Mouse (Mus musculus) left cerebral cortex, adult 11 months (tissue): ENCODE measurements around the gene Abcc9.

Experiments used
- DNase-seq: peaks from one replicate; pipeline ENCODE4 v3.0.0; 2022; ENCODE audit warnings: low spot score

Abcc9 gene

DNA sequence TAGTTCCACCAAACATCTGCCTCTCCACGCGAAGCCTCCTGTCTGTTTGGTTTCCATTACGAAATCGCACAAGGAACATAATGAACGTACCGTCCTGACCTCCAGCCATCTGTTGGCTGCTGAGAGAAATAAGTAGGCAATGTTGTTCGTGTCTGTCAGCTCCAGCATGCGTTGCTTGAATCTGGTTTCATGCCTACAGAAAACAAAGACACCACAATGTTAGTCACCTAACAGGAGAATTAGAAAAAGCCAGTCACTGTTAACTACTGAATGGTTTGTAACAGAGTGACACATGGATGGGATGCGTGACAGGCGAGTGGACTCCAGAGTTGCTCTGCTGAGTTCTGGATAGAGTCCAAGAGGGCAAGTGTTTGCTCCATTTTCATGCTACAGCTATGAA lies 87.8 kb downstream of the Abcc9 start:
- DNase-seq, result no peak

DNA sequence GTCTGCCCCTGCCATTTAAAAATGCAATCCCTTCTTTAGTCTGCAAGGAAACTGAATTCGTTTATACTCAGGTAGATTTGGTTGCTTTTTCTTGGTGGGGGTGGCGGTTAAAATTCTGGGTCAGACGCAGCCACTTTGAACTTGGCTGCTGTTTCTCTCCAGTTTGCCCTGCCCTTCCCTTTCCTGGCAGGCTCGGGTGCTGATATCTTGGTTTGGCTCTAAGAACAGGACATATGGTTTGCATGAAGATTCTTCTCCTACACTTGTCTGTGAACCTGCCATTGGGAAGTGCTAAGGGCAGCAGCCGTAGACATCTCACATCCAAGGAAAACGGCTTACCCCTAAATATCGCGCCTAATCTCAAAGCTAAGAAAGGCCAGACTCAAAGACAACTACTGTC lies 89.7 kb downstream of the Abcc9 start:
- DNase-seq, result no peak

DNA sequence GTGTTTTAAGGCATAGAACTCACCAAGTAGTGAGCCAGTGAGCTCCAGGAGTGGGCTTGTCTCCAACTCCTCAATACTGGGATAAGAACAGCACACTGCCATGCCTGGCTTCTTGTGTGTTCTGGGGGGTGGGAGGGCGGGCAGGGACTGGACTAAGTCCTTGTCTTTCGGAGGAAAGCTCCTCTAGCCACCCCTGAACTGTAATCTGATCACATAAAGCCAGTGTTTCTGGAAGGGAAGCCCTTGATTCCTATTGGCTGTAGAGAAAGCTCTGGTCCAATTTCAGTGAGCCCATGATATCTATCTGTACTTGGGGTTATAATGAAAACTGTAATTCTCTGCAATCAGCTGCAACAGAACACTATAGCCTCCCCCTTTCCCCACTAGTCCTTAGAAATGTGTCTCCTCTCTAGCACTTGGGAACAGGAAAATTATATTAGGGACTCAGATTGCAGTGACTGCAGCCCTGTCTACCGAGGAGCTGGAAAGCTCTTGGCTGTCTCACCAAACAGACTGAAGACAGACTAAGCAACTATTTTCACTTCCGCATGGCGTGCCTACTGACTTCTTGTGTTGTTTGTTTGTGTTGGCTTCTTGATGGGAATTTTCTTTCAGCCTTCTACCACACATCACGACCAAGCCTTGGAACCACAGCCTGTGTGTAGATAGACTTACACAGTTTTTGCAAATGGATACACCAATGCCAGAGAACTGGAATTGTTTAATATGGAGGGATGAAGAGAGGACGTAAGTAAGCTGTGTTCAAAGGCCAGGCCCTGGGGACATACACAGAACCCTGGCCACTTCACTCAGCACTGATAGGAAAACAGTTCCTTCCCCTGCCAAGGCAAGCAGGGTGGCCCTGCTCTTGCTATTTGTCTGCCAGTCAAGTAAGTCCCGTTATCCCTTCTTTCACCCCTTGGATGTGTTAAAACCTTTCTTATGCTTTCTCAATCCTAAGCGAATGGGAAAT lies 92.4 kb downstream of the Abcc9 start:
- DNase-seq, result no peak

DNA sequence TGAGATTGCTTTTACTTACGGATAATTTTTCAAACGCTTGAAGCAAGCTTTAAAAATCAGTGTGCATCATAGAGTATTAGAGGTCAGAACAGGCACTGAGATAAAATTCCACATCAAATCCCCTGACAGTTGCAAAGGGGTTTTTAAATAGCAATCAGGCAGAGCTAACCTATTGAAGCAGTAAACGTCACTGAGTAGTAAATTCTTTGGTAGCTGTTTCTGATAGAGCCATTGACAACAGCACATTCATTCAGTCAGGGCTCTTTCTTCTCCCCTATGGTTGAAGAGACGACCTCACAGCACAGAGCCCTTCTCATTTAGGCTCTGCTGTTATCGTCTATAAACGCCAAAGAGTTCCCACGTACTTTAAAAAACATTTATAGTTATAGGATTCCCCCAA lies 95.0 kb downstream of the Abcc9 start:
- no peak for DNase-seq

- DNase-seq, result no peak
Measured at GRCm38 (mm10) chr6:142602772-142603171, 99.3 kb downstream of the Abcc9 start.

GRCm38 (mm10) chr6:142578831-142579230 lies 123.3 kb downstream of the Abcc9 start:
- DNase-seq, result no peak

DNA sequence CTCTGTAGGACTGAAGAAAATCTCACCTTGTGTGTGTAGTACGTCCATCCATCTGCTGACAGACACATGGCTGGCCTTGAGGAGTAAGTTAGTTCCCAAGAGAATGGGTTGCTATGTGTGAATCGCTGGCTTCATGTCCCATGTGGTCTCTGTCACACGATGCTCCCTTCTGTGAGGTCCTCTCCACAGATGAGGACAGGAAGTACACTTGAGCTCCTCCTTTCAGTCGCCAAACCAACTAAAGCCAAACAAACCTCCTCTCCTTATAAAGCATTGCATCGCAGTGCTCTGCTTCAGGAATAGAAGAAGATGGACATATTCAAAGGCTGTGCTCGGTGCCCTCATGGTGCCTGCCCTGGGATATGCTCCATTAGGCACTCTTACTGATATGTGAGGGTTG lies 124.3 kb downstream of the Abcc9 start:
- no peak for DNase-seq

GRCm38 (mm10) chr6:142572876-142573275 lies 129.2 kb downstream of the Abcc9 start:
- DNase-seq, result no peak

DNA sequence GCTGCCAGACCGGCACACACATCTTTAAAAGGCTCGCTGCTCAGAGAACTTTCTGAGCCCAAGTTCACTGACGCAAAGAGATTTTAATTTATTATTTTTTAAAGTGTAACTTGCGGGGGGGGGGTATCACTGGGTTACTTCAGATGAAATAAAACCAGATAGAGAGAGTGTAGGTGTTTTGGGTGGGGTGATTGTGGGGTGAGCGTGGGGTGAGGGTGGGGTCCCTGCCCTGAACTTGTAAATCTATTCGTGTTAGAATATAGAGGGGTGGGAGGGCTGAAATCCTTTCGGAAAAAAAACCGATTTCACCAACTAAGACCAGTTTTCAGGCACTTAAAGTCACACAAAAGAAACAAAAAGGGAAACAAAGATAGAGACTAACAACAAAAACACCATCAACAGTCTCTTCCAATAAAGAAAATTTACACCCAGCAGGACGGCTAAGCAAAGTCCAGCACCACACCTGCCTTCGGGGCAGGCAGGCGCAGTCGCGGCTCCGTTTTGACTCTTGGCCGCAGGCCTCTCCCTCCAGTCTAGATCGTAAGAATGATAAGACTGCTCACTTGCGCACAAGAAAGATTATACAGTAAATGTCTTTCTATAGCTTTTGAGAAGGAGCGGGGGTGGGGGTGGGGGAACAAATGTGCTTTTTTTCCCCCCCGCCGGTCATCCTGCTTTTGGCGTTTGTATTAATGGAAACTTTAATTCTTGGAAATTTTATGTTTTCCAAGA lies 130.3 kb downstream of the Abcc9 start:
- no peak for DNase-seq

DNA sequence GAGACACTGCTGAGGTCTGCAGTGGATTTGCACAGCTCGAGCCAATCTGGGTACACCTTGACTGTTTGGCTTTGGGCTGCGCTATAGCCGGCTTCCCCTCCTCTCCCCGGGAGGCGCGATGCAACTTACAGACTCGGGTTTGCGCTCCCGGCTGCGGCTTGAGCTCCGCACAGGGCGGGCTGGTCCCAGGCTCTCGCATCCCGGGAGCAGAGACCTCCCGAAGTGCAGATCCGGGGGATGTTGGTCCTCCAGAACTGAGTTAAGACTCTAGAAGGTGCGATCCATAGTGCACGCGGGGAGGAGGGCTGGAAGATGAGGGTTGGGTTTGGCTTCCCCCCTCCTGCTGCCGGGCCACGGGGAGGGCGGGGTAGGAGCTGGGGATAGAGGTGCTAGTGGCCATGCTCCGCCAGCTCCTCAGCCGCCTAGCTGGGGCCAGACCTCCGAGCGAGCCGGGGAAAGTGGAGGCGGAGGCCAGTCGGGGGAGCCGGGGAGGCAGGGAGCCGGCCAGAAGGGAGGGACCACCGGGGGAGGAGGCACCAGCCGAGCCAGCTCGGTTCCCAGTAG lies 131.0 kb downstream of the Abcc9 start, which contains the start of gene Kcnj8:
Kcnj8 (minus strand) TSS at position 560 of the 564 bp plus-strand sequence.
- DNase-seq, result no peak

DNA sequence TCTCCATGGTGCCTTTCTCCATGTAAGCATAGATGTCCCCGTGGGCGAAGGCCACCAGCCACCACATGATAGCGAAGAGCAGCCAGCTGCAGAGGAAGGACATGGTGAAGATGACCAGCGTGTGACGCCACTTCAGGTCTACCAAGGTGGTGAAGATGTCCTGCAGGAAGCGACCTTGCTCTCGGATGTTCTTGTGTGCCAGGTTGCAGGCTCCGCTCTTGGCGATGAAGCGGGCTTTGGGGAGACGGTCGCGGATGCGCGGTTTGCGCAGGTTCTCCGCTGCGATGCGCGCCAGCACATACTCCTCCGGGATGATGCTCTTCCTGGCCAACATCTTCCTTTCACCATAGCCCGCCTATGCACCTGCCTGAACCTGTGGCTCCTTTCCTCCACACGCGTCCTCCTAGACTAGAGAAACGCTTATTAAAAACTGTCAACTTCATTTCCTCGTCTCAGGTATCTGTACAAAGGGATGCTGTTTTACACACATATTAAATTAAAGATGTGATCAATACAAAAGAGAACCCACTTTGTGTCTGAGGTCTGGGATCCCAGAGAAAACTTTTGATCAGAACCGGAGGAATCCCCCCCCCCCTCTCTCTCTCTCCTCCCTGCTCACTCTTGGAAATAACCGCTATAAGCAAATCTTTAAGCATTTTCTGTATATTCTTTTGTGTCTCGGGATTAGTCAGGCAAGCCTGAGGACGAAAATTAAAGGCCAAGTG lies 131.9 kb downstream of the Abcc9 start:
- no peak for DNase-seq

- DNase-seq, result no peak
Measured at GRCm38 (mm10) chr6:142568713-142569357, 133.3 kb downstream of the Abcc9 start.

GRCm38 (mm10) chr6:142567452-142567851 lies 134.7 kb downstream of the Abcc9 start:
- DNase-seq, result no peak

DNA sequence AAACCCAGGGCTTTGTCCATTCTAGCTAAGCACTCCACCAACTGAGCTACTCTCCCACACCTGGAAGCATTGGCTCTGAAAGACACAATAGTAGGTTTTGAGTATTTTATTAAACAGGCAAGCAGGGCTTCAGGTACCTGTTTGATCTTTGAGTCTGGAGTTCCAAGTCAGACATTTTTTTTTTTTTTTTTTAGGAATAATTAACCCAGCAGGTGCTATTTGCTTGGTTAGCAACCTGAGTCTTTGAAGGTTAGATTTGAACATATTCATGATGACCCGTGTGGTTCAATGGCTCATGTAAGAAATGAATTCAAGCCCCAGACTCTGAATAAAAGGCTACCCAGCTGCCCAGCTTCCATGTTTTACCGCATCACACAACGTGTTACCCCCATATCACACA lies 137.4 kb downstream of the Abcc9 start:
- no peak for DNase-seq

GRCm38 (mm10) chr6:142561151-142561550 lies 141.0 kb downstream of the Abcc9 start:
- no peak for DNase-seq

DNA sequence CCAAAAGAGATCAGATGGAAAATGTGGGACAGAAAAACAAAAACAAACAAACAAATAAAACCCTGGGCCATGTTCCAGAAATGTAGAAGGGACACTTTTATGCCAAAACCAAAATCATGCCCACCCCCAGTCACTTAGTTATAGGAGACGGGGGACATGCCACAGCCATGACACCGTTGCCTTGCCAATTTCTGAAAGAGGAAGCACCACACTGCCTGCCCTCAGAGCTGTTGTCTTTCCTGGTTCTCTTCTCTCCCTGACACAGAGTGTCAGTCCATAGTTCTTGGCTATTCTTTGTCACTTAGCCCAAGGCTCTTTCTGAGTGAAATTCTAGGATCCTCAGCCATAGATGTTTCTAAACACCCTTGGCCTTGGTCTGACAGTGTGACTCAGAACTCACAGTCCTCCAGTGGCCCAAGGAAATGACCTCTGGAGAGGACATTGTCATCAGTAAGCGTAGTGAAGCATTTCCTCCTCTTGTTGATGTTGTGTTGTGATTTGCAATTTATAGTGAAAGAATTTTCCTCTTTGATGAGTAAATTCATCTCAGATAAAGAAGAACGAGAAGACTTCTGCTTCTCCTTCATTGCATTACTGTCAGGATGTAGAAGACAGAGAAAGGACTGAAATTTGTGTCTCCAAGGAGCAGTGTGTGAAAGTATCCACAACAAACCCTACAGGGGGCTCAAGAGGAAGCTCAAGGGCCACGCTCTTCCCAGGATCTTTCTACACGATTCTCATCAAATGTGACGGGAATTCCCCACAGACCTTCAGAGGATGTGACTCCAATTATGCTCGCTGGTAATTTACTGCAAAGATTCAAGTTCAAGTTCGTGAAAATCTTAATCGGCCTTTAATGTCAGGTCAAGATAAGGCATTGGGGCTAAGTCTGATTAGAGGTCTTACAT lies 143.1 kb downstream of the Abcc9 start:
- no peak for DNase-seq

- DNase-seq, result no peak
Measured at GRCm38 (mm10) chr6:142558076-142558475, 144.0 kb downstream of the Abcc9 start.

- no peak for DNase-seq
Measured at GRCm38 (mm10) chr6:142555988-142556387, 146.1 kb downstream of the Abcc9 start.

DNA sequence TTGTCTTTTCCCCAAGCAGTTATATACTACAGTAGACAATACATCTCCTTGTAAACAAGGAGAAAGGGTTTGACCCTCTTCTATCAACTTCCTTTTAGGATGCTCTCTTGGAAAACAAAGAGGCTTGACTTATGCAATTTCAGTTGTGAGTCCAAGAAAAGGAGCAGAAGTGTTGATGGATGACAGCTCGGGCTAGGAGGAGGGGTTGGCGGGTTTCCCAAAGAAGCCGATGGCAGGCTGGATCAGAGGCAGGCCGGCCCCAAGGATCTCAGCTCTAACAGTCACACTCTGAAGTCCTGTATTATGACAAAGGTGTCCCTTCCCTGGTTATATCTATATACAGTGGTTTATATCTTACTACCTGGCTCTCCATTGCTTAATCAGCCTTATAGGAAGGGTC lies 150.6 kb downstream of the Abcc9 start:
- no peak for DNase-seq

GRCm38 (mm10) chr6:142550871-142551270 lies 151.2 kb downstream of the Abcc9 start:
- no peak for DNase-seq
